8 mouse cellular contexts compared by ENCODE assay signal in the genomic region with DNA sequence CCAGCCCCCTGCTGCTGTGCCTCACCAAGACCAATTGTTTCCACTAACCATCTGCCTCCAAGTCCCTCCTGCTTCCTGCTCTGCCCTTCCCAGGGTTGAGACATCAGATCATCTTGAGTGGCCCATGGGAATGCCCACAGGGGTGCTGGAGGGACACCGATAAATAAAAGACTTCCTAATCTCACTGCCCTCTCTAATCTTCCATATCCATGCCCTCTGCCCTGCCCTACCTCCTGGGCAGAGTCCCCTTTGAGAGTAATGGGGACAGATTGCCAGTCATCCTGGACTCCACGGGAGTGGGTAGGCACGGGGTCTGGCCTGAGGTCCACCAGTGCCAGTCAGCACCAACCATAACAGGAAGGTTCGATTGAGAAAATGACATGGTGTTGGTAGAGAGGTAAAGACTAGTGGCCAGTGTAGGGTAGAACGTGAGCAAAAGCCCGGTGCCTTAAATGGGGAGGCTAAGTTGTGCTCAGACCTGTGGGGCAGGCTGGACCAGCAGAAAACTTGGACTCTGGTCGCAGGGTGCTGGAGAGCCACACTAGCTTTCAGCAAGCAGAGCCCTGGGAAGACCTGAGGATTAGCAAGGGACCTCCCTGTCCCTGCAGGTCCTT. TPM values are rescaled to one million over a fixed set of nuclear protein-coding genes. Genes with fewer than 3 reads are reported as not detected.
DNase-seq lines count a peak whose midpoint lies in the region; ATAC-seq and TF ChIP-seq lines count a peak whose summit lies in the region.
"Had no signal": no experiment of that assay in that cellular context is flagged by ENCODE, and none has a peak within 500 bp of the region (broad histone marks: within the 10 kb centered on the region; RNA-seq: fewer than 3 reads in every experiment).

No protein-coding gene starts in this region.

- peaks cover 46% of the 10 kb centered on the region for H3K27me3 ChIP-seq in E14TG2a.4 (ENCODE audit: insufficient read depth, low read length)
- peaks cover 8% of the 10 kb centered on the region; the same call in 1 of the 2 replicates for H3K27me3 ChIP-seq in hindbrain, embryonic 14.5 days (ENCODE audit: control insufficient read depth, insufficient read depth, low read length)

- peaks cover 76% of the 10 kb centered on the region for H3K4me1 ChIP-seq in E14TG2a.4 (replicated peaks; ENCODE audit: low read depth, low read length)
- peaks cover 11% of the 10 kb centered on the region; the same call in 1 of the 2 replicates for H3K4me1 ChIP-seq in hindbrain, embryonic 14.5 days (replicated peaks; ENCODE audit: control insufficient read depth, insufficient read depth, low read length)

- no peaks in the 10 kb centered on the region for H3K36me3 ChIP-seq in E14TG2a.4 (ENCODE audit: insufficient read depth, low read length)
- no peaks in the 10 kb centered on the region for H3K36me3 ChIP-seq in hindbrain, embryonic 14.5 days (replicated peaks; ENCODE audit: control insufficient read depth, insufficient read depth)

- no peaks in the 10 kb centered on the region for H3K9me3 ChIP-seq in E14TG2a.4 (ENCODE audit: low read length)
- no peaks in the 10 kb centered on the region for H3K9me3 ChIP-seq in hindbrain, embryonic 14.5 days (ENCODE audit: control insufficient read depth, low read length)

- no peak for ATAC-seq in hindbrain, embryonic 14.5 days (ENCODE audit: low FRiP score)
- peak; percentile 30 for ATAC-seq in megakaryocyte-erythroid progenitor cell, adult 5-6 weeks (replicated peaks; ENCODE audit: low FRiP score, low TSS enrichment, poor library complexity, severe bottlenecking)

- peak overlapping the region; percentile 54 for H3K4me2 ChIP-seq in hindbrain, embryonic 14.5 days (replicated peaks)

- H3K27ac ChIP-seq in hindbrain, embryonic 14.5 days = no peak overlapping the region

- peak overlapping the region; percentile 75 for H3K4me3 ChIP-seq in E14TG2a.4 (replicated peaks; ENCODE audit: low read length)
- no peak overlapping the region for H3K4me3 ChIP-seq in hindbrain, embryonic 14.5 days (replicated peaks; ENCODE audit: low read length)

- H3K9ac ChIP-seq in hindbrain, embryonic 14.5 days = peak overlapping the region; percentile 42; the same call in 1 of the 2 replicates

- intact Hi-C loops in left cerebral cortex, postnatal 10 days (cut with DNase I) = no loop called here
- intact Hi-C loops in left cerebral cortex, postnatal 25 days (cut with DNase I) = no loop called here

- peak; percentile 57 for DNase-seq in A20 (ENCODE audit: low read depth, low spot score)
- no peak for DNase-seq in hindbrain, embryonic 14.5 days (ENCODE audit: low spot score)
- DNase-seq in right cerebral cortex, postnatal 4 days = no peak
- DNase-seq in left cerebral cortex, postnatal 10 days (ENCODE audit: extremely low spot score in 1 of 2, low spot score in 2 of 2) = no peak
- DNase-seq in left cerebral cortex, postnatal 25 days (ENCODE audit: low spot score in 2 of 2) = no peak
- DNase-seq: kidney, adult 11 months had no signal

- 47% methylated on average over 7 of the region's 7 CpGs for WGBS in hindbrain, embryonic 14.5 days

- no peak for TF ChIP-seq CTCF in E14TG2a.4 (conservative IDR thresholded peaks at IDR 0.05; ENCODE audit: low read length)

RNA-seq across cellular contexts. Expression of a gene that starts 0.5 kb away (rescaled TPM):
- polyA plus RNA-seq in hindbrain, embryonic 14.5 days (2014; fragmentation: Nextera tagmentation; extraction: Ambion mirVana) = 0.51 and 0.68 TPM in 2 replicates
- total RNA-seq in megakaryocyte-erythroid progenitor cell, adult 5-6 weeks (2014; fragmentation: Nextera tagmentation) = 0.49 and 1.2 TPM in 2 replicates
- 0.46 and 0.75 TPM in 2 replicates for total RNA-seq in megakaryocyte-erythroid progenitor cell, adult 5-6 weeks (2017)
- total RNA-seq in left cerebral cortex, postnatal 10 days (2021) = under 1 TPM; 0.30 to 0.73 TPM
- under 1 TPM; 0.41 TPM for total RNA-seq in left cerebral cortex, postnatal 25 days (2021)

RNA-seq across cellular contexts. Expression of a gene that starts 12.1 kb away (rescaled TPM):
- 3.4 and 6.3 TPM in 2 replicates for polyA plus RNA-seq in hindbrain, embryonic 14.5 days (2014; fragmentation: Nextera tagmentation; extraction: Ambion mirVana)
- not detected in 2 replicates for total RNA-seq in megakaryocyte-erythroid progenitor cell, adult 5-6 weeks (2014; fragmentation: Nextera tagmentation)
- total RNA-seq in megakaryocyte-erythroid progenitor cell, adult 5-6 weeks (2017) = not detected in 2 replicates
- total RNA-seq in left cerebral cortex, postnatal 10 days (2021) = 1 to 10 TPM; 3.1 to 3.5 TPM
- total RNA-seq in left cerebral cortex, postnatal 25 days (2021) = 1 to 10 TPM; 2.3 to 4.2 TPM

RNA-seq across cellular contexts. Expression of a gene that starts 19.8 kb away (rescaled TPM):
- polyA plus RNA-seq in hindbrain, embryonic 14.5 days (2014; fragmentation: Nextera tagmentation; extraction: Ambion mirVana) = 17.0 and 18.0 TPM in 2 replicates
- total RNA-seq in megakaryocyte-erythroid progenitor cell, adult 5-6 weeks (2014; fragmentation: Nextera tagmentation) = 20.7 and 53.8 TPM in 2 replicates
- total RNA-seq in megakaryocyte-erythroid progenitor cell, adult 5-6 weeks (2017) = 19.0 and 23.2 TPM in 2 replicates
- total RNA-seq in left cerebral cortex, postnatal 10 days (2021) = 1 to 10 TPM; 4.5 to 4.8 TPM
- 1 to 10 TPM; 3.5 to 3.9 TPM for total RNA-seq in left cerebral cortex, postnatal 25 days (2021)

RNA-seq across cellular contexts. Expression of a gene that starts 27.5 kb away (rescaled TPM):
- 10.2 and 13.2 TPM in 2 replicates for polyA plus RNA-seq in hindbrain, embryonic 14.5 days (2014; fragmentation: Nextera tagmentation; extraction: Ambion mirVana)
- total RNA-seq in megakaryocyte-erythroid progenitor cell, adult 5-6 weeks (2014; fragmentation: Nextera tagmentation) = not detected in 2 replicates
- total RNA-seq in megakaryocyte-erythroid progenitor cell, adult 5-6 weeks (2017) = not detected in 2 replicates
- 10 to 100 TPM; 83.1 to 87.6 TPM for total RNA-seq in left cerebral cortex, postnatal 10 days (2021)
- 100 to 1,000 TPM in 1 of 2 experiments, 10 to 100 TPM in 1; 99.5 to 102 TPM for total RNA-seq in left cerebral cortex, postnatal 25 days (2021)

RNA-seq across cellular contexts. Expression of a gene that starts 50.0 kb away (rescaled TPM):
- polyA plus RNA-seq in hindbrain, embryonic 14.5 days (2014; fragmentation: Nextera tagmentation; extraction: Ambion mirVana) = 375 and 410 TPM in 2 replicates
- not detected in 2 replicates for total RNA-seq in megakaryocyte-erythroid progenitor cell, adult 5-6 weeks (2014; fragmentation: Nextera tagmentation)
- 0.27 and 1.4 TPM in 2 replicates for total RNA-seq in megakaryocyte-erythroid progenitor cell, adult 5-6 weeks (2017)
- total RNA-seq in left cerebral cortex, postnatal 10 days (2021) = 100 to 1,000 TPM; 512 to 519 TPM
- 100 to 1,000 TPM; 436 to 478 TPM for total RNA-seq in left cerebral cortex, postnatal 25 days (2021)
